Mouse (Mus musculus): Measurements from ENCODE around the gene Kmt2b. TPM values are rescaled to one million over a fixed set of nuclear protein-coding genes. Genes with fewer than 3 reads are reported as not detected.

Gene Kmt2b
- polyA plus RNA-seq (2016; fragmentation: Nextera tagmentation; extraction: Ambion mirVana) = 10.1 and 10.4 TPM in 2 replicates

- peak within 1 kb of the TSS; percentile 98 for H3K4me3 ChIP-seq
- H3K9me3 ChIP-seq = no peaks in the 10 kb centered on the region
- H3K36me3 ChIP-seq (replicated peaks) = peaks cover 31% of the 10 kb centered on the region
- peaks cover 40% of the 10 kb centered on the region for H3K4me1 ChIP-seq
- H3K27ac ChIP-seq = peak within 1 kb of the TSS; percentile 99
- H3K27me3 ChIP-seq (ENCODE audit: poor library complexity, severe bottlenecking) = no peaks in the 10 kb centered on the region
- under 1% methylated on average over 63 of the region's 68 CpGs for WGBS
- peak; percentile 97 for DNase-seq (ENCODE audit: extremely low spot score, low spot score)
Observed at GRCm38 (mm10) chr7:30588676-30589434, at the start of gene Kmt2b. Gene Kmt2b, minus strand, starts transcription at chr7:30588726.

GRCm38 (mm10) chr7:30636395-30636794, 47.9 kb upstream of the Kmt2b start:
- peaks cover 17% of the 10 kb centered on the region for H3K36me3 ChIP-seq (replicated peaks)
- DNase-seq (ENCODE audit: extremely low spot score, low spot score) = no peak
- H3K4me1 ChIP-seq = peaks cover 37% of the 10 kb centered on the region
- H3K27me3 ChIP-seq (ENCODE audit: poor library complexity, severe bottlenecking) = peaks cover 55% of the 10 kb centered on the region
- 32% methylated on average over 11 of the region's 11 CpGs for WGBS
- no peak overlapping the region for H3K27ac ChIP-seq
- H3K4me3 ChIP-seq = peak overlapping the region; percentile 19; the same call in 1 of the 2 replicates
- no peaks in the 10 kb centered on the region for H3K9me3 ChIP-seq

GRCm38 (mm10) chr7:30635752-30636151, 47.2 kb upstream of the Kmt2b start, which contains the start of gene Etv2:
Gene Etv2, minus strand, starts transcription at chr7:30635852.
- Histone ChIP-seq H3K36me3 (replicated peaks) (peaks cover 11% of the 10 kb centered on the region), H3K27ac (0 out of 2 replicates have a peak within 1 kb of the TSS, but pooled peaks have one; percentile 15), H3K4me1 (peaks cover 37% of the 10 kb centered on the region), H3K4me3 (peak within 1 kb of the TSS; percentile 42), H3K9me3 (no peaks in the 10 kb centered on the region), H3K27me3 (ENCODE audit: poor library complexity, severe bottlenecking) (peaks cover 61% of the 10 kb centered on the region)
- no peak for DNase-seq (ENCODE audit: extremely low spot score, low spot score)
- WGBS = 8% methylated on average over 5 of the region's 5 CpGs

GRCm38 (mm10) chr7:30634621-30635020, 46.1 kb upstream of the Kmt2b start:
- under 1% methylated on average over 20 of the region's 20 CpGs for WGBS

GRCm38 (mm10) chr7:30633762-30634412, 45.4 kb upstream of the Kmt2b start:
- no peaks in the 10 kb centered on the region for H3K9me3 ChIP-seq
- no peak overlapping the region for H3K27ac ChIP-seq
- H3K36me3 ChIP-seq (replicated peaks) = no peaks in the 10 kb centered on the region
- peak; percentile 20 for DNase-seq (ENCODE audit: extremely low spot score, low spot score)
- peaks cover 31% of the 10 kb centered on the region for H3K4me1 ChIP-seq
- WGBS = 7% methylated on average over 27 of the region's 27 CpGs
- H3K27me3 ChIP-seq (ENCODE audit: poor library complexity, severe bottlenecking) = peaks cover 61% of the 10 kb centered on the region
- H3K4me3 ChIP-seq = peak overlapping the region; percentile 19; the same call in 1 of the 2 replicates

More at GRCm38 (mm10) chr7:30634621-30635020, 46.1 kb upstream of the Kmt2b start:
- Histone ChIP-seq H3K27me3 (ENCODE audit: poor library complexity, severe bottlenecking) (peaks cover 61% of the 10 kb centered on the region), H3K36me3 (replicated peaks) (no peaks in the 10 kb centered on the region), H3K27ac (0 out of 2 replicates have a peak overlapping the region, but pooled peaks have one; percentile 15), H3K4me1 (peaks cover 37% of the 10 kb centered on the region), H3K4me3 (peak overlapping the region; percentile 42), H3K9me3 (no peaks in the 10 kb centered on the region)
- DNase-seq (ENCODE audit: extremely low spot score, low spot score) = peak; percentile 72

- no peaks in the 10 kb centered on the region for H3K9me3 ChIP-seq
- H3K27me3 ChIP-seq (ENCODE audit: poor library complexity, severe bottlenecking) = peaks cover 32% of the 10 kb centered on the region
- H3K27ac ChIP-seq = no peak overlapping the region
- no peak overlapping the region for H3K4me3 ChIP-seq
- H3K36me3 ChIP-seq (replicated peaks) = peaks cover 6% of the 10 kb centered on the region
- DNase-seq (ENCODE audit: extremely low spot score, low spot score) = no peak
- H3K4me1 ChIP-seq = peaks cover 17% of the 10 kb centered on the region
Observed at GRCm38 (mm10) chr7:30629013-30629412, 40.5 kb upstream of the Kmt2b start.

GRCm38 (mm10) chr7:30626647-30627046, 38.1 kb upstream of the Kmt2b start:
- Histone ChIP-seq H3K36me3 (replicated peaks) (peaks cover 29% of the 10 kb centered on the region), H3K4me1 (peaks cover 10% of the 10 kb centered on the region), H3K4me3 (peak overlapping the region; percentile 87; the same call in 1 of the 2 replicates), H3K27me3 (ENCODE audit: poor library complexity, severe bottlenecking) (peaks cover 9% of the 10 kb centered on the region), H3K9me3 (no peaks in the 10 kb centered on the region), H3K27ac (no peak overlapping the region)
- no peak for DNase-seq (ENCODE audit: extremely low spot score, low spot score)
- 84% methylated on average over 5 of the region's 5 CpGs for WGBS

- DNase-seq (ENCODE audit: extremely low spot score, low spot score) = peak; percentile 86
- peaks cover 10% of the 10 kb centered on the region for H3K4me1 ChIP-seq
- H3K27me3 ChIP-seq (ENCODE audit: poor library complexity, severe bottlenecking) = no peaks in the 10 kb centered on the region; the same call in 1 of the 2 replicates
- H3K36me3 ChIP-seq (replicated peaks) = peaks cover 36% of the 10 kb centered on the region
- 2% methylated on average over 44 of the region's 44 CpGs for WGBS
- H3K9me3 ChIP-seq = no peaks in the 10 kb centered on the region
- H3K4me3 ChIP-seq = peak within 1 kb of the TSS; percentile 87
- H3K27ac ChIP-seq = peak within 1 kb of the TSS; percentile 88
Observed at GRCm38 (mm10) chr7:30625530-30626384, 37.2 kb upstream of the Kmt2b start, which contains the start of gene Cox6b1. Gene Cox6b1, minus strand, starts transcription at chr7:30626151.

- H3K9me3 ChIP-seq = no peaks in the 10 kb centered on the region
- peaks cover 85% of the 10 kb centered on the region for H3K36me3 ChIP-seq (replicated peaks)
- H3K27me3 ChIP-seq (ENCODE audit: poor library complexity, severe bottlenecking) = no peaks in the 10 kb centered on the region
- no peak for DNase-seq (ENCODE audit: extremely low spot score, low spot score)
- 93% methylated on average over 3 of the region's 3 CpGs for WGBS
- H3K4me1 ChIP-seq = 0 out of 2 replicates have a peak, but pooled peaks cover 4% of the 10 kb centered on the region
- H3K4me3 ChIP-seq = no peak overlapping the region
- H3K27ac ChIP-seq = no peak overlapping the region
Observed at GRCm38 (mm10) chr7:30619202-30619601, 30.7 kb upstream of the Kmt2b start.

GRCm38 (mm10) chr7:30618658-30619057, 30.1 kb upstream of the Kmt2b start:
- H3K4me1 ChIP-seq = 0 out of 2 replicates have a peak, but pooled peaks cover 4% of the 10 kb centered on the region
- no peak overlapping the region for H3K4me3 ChIP-seq
- WGBS = 94% methylated on average over 9 of the region's 9 CpGs
- DNase-seq (ENCODE audit: extremely low spot score, low spot score) = no peak
- no peak overlapping the region for H3K27ac ChIP-seq
- no peaks in the 10 kb centered on the region for H3K9me3 ChIP-seq
- no peaks in the 10 kb centered on the region for H3K27me3 ChIP-seq (ENCODE audit: poor library complexity, severe bottlenecking)
- H3K36me3 ChIP-seq (replicated peaks) = peaks cover 80% of the 10 kb centered on the region

GRCm38 (mm10) chr7:30615049-30615760, 26.7 kb upstream of the Kmt2b start:
- H3K36me3 ChIP-seq (replicated peaks) = peaks cover 52% of the 10 kb centered on the region
- no peak overlapping the region for H3K4me3 ChIP-seq
- peaks cover 6% of the 10 kb centered on the region; the same call in 1 of the 2 replicates for H3K4me1 ChIP-seq
- DNase-seq (ENCODE audit: extremely low spot score, low spot score) = no peak
- WGBS = 61% methylated on average over 5 of the region's 5 CpGs
- no peak overlapping the region for H3K27ac ChIP-seq
- H3K27me3 ChIP-seq (ENCODE audit: poor library complexity, severe bottlenecking) = no peaks in the 10 kb centered on the region
- H3K9me3 ChIP-seq = no peaks in the 10 kb centered on the region

All from forebrain, embryonic 10.5 days (tissue).